Mouse (Mus musculus) limb, embryonic 14.5 days (tissue): ENCODE results near the gene Itpk1. TPM values are rescaled to one million over a fixed set of nuclear protein-coding genes. Genes with fewer than 3 reads are reported as not detected.
A peak's percentile ranks its signal among the peaks of the same experiment; 100 is the strongest.

Source experiments
- ATAC-seq: fragments of 200-750 bp; cut with Nextera tagmentation; 2 replicates; pipeline ENCODE4 v1.8.0; 2017; ENCODE audit warnings: low read depth, moderate number of reproducible peaks, moderate TSS enrichment; ENCODE audit not compliant: low FRiP score
- DNase-seq: peaks from one replicate; pipeline ENCODE4 v3.0.0-alpha.2; 2015; ENCODE audit warnings: low spot score
- H3K27ac ChIP-seq: fragments of 300-500 bp; sonication (generic); replicated peaks from 2 replicates; pipeline ENCODE4 v1.5.1; 2014; ENCODE audit warnings: low read depth, mild to moderate bottlenecking, low read length, moderate library complexity, mixed read lengths
- H3K27me3 ChIP-seq: fragments of 300-500 bp; sonication (generic); 2 replicates; pipeline ENCODE4 v1.6.1; 2014; ENCODE audit warnings: low read length, mixed read lengths; ENCODE audit not compliant: control insufficient read depth, insufficient read depth
- H3K36me3 ChIP-seq: fragments of 300-500 bp; sonication (generic); 2 replicates; pipeline ENCODE4 v1.6.1; 2014; ENCODE audit warnings: mild to moderate bottlenecking, low read length, moderate library complexity, mixed read lengths; ENCODE audit not compliant: control insufficient read depth, insufficient read depth
- H3K4me1 ChIP-seq: fragments of 300-500 bp; sonication (generic); 2 replicates; pipeline ENCODE4 v1.6.1; 2014; ENCODE audit warnings: antibody characterized with exemption, low read length, mixed read lengths; ENCODE audit not compliant: control insufficient read depth, insufficient read depth
- H3K4me2 ChIP-seq: fragments of 300-500 bp; sonication (generic); replicated peaks from 2 replicates; pipeline ENCODE4 v1.6.1; 2014; ENCODE audit warnings: low read depth, mild to moderate bottlenecking, low read length, moderate library complexity; ENCODE audit not compliant: severe bottlenecking
- H3K4me3 ChIP-seq: fragments of 300-500 bp; sonication (generic); replicated peaks from 2 replicates; pipeline ENCODE4 v1.5.1; 2014; ENCODE audit warnings: low read length
- H3K9ac ChIP-seq: fragments of 300-500 bp; sonication (generic); 2 replicates; pipeline ENCODE4 v1.6.1; 2014; ENCODE audit warnings: mild to moderate bottlenecking, low read depth, low read length, moderate library complexity; ENCODE audit not compliant: severe bottlenecking
- H3K9me3 ChIP-seq: fragments of 300-500 bp; sonication (generic); 2 replicates; pipeline ENCODE4 v1.6.1; 2016; ENCODE audit warnings: low read length; ENCODE audit not compliant: control insufficient read depth
- POLR2A ChIP-seq: fragments of 200-500 bp; IDR thresholded peaks from 2 replicates; pipeline ENCODE4 v1.8.0; 2012; ENCODE audit warnings: inconsistent platforms, mild to moderate bottlenecking, moderate library complexity, borderline replicate concordance; ENCODE audit not compliant: insufficient read depth, insufficient read length; ENCODE audit errors: extremely low read depth
- WGBS: fragments of 180-500 bp; shearing (Covaris S2); extraction: QIAGEN DNeasy Blood & Tissue Kit; methylation state at CpG from one replicate; pipeline ENCODE4 v1.1.7; 2014; 5-methylcytosine and 5-hydroxymethylcytosine counted together
- polyA plus RNA-seq, 2 experiments: library from polyadenylated mRNA; depleted of rRNA in 1 of 2; stranded (reverse) in 1 of 2; unstranded in 1 of 2; fragments of >200 nt; fragmentation: Nextera tagmentation in 1 of 2; extraction: Ambion mirVana in 1 of 2; gene quantifications; 2 replicates each; pipeline versions ENCODE4 v1.2.1 to v1.2.3; 2012 to 2014

The Itpk1 gene
- polyA plus RNA-seq, 2 experiments: 8.3 to 10.3 TPM

- H3K27ac ChIP-seq: peak overlapping the region; percentile 85
- H3K4me3 ChIP-seq: peak overlapping the region; percentile 78
- peak overlapping the region; percentile 82 for H3K9ac ChIP-seq
- no peaks in the 10 kb centered on the region for H3K27me3 ChIP-seq
- WGBS: 3% methylated on average over 33 of the region's 33 CpGs
- H3K4me2 ChIP-seq: peak overlapping the region; percentile 88
- DNase-seq (no peak), ATAC-seq (peak; percentile 66)
- H3K36me3 ChIP-seq: peaks cover 14% of the 10 kb centered on the region; the same call in 1 of the 2 replicates
- H3K4me1 ChIP-seq: peaks cover 15% of the 10 kb centered on the region; the same call in 1 of the 2 replicates
- H3K9me3 ChIP-seq: no peaks in the 10 kb centered on the region
- TF ChIP-seq POLR2A: no peak
Observed at GRCm38 (mm10) chr12:102743036-102743588, 38.4 kb upstream of the Itpk1 start.

DNA sequence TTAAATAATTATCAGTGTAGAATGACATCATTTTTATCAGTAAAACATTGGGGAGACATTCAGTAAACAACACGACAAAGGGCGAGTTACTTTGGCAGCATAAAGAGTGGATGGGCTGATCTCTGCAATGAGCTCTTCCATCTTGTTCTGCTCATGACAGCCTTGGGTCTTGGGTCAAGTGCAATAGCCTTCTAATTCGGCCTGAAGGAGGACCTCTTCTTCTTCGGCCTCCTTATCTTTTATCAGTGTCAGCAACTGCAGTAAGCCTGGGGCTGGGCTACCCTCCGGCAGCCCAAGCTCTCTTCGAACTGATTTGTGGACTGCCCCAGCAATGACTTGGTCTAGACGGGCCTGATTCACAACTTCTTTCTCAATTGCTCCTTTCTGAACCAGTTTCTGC lies 37.3 kb upstream of the Itpk1 start:
- Histone ChIP-seq H3K4me3 (no peak overlapping the region), H3K27ac (no peak overlapping the region), H3K4me2 (no peak overlapping the region), H3K36me3 (peaks cover 8% of the 10 kb centered on the region; the same call in 1 of the 2 replicates), H3K4me1 (peaks cover 15% of the 10 kb centered on the region; the same call in 1 of the 2 replicates), H3K27me3 (no peaks in the 10 kb centered on the region), H3K9me3 (no peaks in the 10 kb centered on the region), H3K9ac (no peak overlapping the region)
- WGBS: 86% methylated on average over 7 of the region's 7 CpGs
- TF ChIP-seq POLR2A: no peak
- ATAC-seq (no peak), DNase-seq (no peak)

- Histone ChIP-seq H3K27ac (no peak overlapping the region), H3K9me3 (no peaks in the 10 kb centered on the region), H3K4me3 (no peak overlapping the region), H3K27me3 (no peaks in the 10 kb centered on the region), H3K9ac (no peak overlapping the region), H3K4me2 (no peak overlapping the region), H3K4me1 (peaks cover 15% of the 10 kb centered on the region; the same call in 1 of the 2 replicates), H3K36me3 (0 out of 2 replicates have a peak, but pooled peaks cover 4% of the 10 kb centered on the region)
- WGBS: 42% methylated on average over 3 of the region's 3 CpGs
- ATAC-seq: no peak
- TF ChIP-seq POLR2A: no peak
- DNase-seq: peak; percentile 28
Observed at GRCm38 (mm10) chr12:102740285-102740684, 35.6 kb upstream of the Itpk1 start.

DNA sequence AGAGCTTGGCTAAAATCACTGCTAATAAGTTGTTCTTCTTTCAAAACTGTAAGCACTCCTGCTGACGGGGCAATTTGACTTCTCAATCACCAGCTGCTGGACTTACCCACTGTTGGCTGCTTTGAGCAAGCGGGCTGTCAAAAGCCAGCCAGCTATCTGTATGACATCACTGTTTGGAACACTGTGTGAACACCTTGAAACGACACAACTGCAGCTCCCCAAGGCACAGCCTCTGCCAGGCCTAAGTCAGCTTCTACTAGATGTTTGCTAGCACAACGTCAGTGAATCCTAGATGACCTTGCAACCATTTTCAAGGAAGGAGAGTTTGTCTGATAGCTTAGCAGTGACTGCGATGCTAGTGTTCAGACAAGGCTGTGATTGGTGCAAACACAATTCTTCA lies 34.4 kb upstream of the Itpk1 start:
- no peak for DNase-seq
- TF ChIP-seq POLR2A: no peak
- 76% methylated on average over 5 of the region's 5 CpGs for WGBS
- Histone ChIP-seq H3K9me3 (no peaks in the 10 kb centered on the region), H3K27me3 (no peaks in the 10 kb centered on the region), H3K27ac (no peak overlapping the region), H3K4me2 (no peak overlapping the region), H3K4me3 (no peak overlapping the region), H3K9ac (no peak overlapping the region), H3K36me3 (0 out of 2 replicates have a peak, but pooled peaks cover 4% of the 10 kb centered on the region), H3K4me1 (peaks cover 6% of the 10 kb centered on the region; the same call in 1 of the 2 replicates)
- ATAC-seq: no peak

DNA sequence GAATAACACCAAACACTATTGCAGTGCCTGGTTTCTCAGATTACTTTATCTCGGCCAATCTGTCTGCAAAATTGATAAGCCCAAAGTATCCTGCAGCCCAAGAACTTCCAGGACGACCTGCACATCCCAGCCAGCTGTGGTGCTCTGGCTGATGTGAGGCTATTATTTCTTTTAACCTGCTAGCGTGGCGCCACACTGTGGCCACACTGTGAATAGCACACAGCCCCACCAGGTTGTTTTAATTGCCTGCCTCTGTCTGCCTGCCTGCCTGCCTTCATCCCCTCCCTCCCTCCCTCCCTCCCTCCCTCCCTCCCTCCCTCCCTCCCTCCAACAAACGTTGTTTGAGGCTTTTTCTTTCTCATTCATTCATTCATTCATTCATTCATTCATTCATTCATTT lies 28.7 kb upstream of the Itpk1 start:
- ATAC-seq (no peak), DNase-seq (peak; percentile 69)
- WGBS: 15% methylated on average over 4 of the region's 5 CpGs
- Histone ChIP-seq H3K4me1 (peaks cover 16% of the 10 kb centered on the region), H3K27ac (no peak overlapping the region), H3K36me3 (no peaks in the 10 kb centered on the region), H3K9me3 (no peaks in the 10 kb centered on the region), H3K27me3 (no peaks in the 10 kb centered on the region), H3K4me2 (no peak overlapping the region), H3K9ac (no peak overlapping the region), H3K4me3 (no peak overlapping the region)
- no peak for TF ChIP-seq POLR2A
